Mouse (Mus musculus) ES-E14 (cell line): ENCODE measurements around the gene Hpgd.

Source experiments
- CHD2 ChIP-seq: IDR thresholded peaks from 2 replicates; pipeline ENCODE4 v1.6.1; 2014; ENCODE audit warnings: mild to moderate bottlenecking, low read depth, low read length, inconsistent platforms
- HCFC1 ChIP-seq: IDR thresholded peaks from 2 replicates; pipeline ENCODE4 v1.6.1; 2012; ENCODE audit warnings: low read length, inconsistent platforms, borderline replicate concordance; ENCODE audit not compliant: insufficient read depth
- ZC3H11A ChIP-seq: IDR thresholded peaks from 2 replicates; pipeline ENCODE4 v1.6.1; 2012; ENCODE audit warnings: low read depth, mild to moderate bottlenecking, inconsistent platforms, low read length, borderline replicate concordance
- ZNF384 ChIP-seq: IDR thresholded peaks from 2 replicates; pipeline ENCODE4 v1.6.1; 2012; ENCODE audit warnings: low read depth, low read length, inconsistent platforms

DNA sequence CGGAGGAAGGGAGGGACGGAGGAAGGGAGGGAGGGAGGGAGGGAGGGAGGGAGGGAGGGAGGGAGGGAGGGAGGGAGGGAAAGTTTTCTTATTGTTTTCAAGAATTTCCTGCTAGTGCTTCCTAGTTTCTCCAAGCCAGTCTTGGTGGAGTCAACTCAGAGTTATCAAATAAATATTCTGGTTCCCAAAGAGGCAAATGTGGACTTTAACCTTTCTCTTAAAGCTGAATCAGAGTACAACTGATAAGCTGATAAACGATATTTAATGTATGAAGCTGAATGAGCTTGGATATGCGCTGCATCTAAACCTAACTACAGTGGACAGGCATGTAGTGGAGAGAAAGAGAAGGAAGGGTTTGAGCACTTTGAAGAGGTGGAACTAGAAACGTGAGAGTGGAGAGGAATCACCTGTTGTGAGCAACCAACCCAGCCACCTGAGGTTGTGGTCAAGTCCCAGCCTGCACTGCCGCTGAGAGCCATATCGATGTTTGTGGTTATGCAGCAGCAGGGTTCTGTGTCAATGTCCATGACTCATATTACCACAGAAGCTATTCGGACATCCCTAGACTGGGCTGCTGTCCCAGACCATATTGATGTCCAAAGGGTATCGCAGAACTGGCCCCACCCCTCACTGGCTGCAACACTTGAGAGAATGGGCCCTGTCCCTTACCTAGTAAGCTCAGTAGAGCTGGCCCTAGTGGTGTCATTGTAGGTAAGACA lies 16.4 kb upstream of the Hpgd start:
- TF ChIP-seq ZNF384 (no peak), CHD2 (no peak), HCFC1 (no peak), ZC3H11A (no peak)
